Mouse (Mus musculus): ENCODE measurements around the gene Pank2.

- TF ChIP-seq POLR2A (IDR thresholded peaks at IDR 0.05; ENCODE audit: low read depth, low read length), result no peak
- no peak for TF ChIP-seq CTCF (IDR thresholded peaks at IDR 0.05; ENCODE audit: borderline replicate concordance, insufficient read depth, low read length)
These were observed 39.3 kb downstream of the Pank2 start for GRCm38 (mm10) chr2:131301635-131302034.
